Mouse (Mus musculus): ENCODE data around the gene Gm20431.
A peak's percentile ranks its signal among the peaks of the same experiment; 100 is the strongest.
"Not testable (repeated sequence)": the region's sequence is repeated elsewhere in the genome, so short reads cannot be mapped to it uniquely, and the experiment has no call there.

The Gm20431 gene

DNA sequence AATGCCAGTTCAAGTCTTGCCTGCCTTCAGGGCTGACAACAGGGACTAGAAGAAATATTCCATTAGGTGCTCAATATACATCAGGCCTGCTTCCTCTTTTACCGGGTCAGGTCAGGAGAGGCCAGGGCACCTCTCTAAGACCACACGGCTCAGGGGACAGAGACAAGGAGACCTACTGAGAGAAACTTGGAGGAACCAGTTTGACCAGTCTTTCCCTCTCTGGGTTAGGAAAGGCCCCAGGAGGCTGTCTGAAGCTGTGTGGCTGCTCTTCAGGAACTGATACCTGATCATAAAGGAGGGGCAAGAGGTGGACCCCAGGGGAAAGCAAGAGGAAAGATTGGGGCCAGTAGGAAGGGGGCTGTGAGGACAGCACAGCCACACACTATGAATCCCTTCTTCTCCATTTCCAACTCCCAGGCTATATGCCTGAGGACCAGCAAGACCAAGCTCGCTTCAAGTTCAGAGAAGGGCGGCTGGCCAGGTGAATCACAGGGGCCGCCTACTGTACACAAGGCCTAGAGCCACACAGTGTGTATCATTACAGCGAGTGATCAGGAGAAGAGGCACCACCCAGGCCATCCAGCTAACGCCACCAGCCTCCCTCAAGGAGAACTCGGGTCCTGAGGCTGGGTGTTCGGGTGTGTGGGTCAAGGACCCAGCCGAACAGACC lies 2.0 kb downstream of the Gm20431 start:
- DNase-seq, result peak; percentile 32

GRCm38 (mm10) chr2:167658712-167659111 lies 2.6 kb downstream of the Gm20431 start:
- no peak for DNase-seq

- peak; percentile 19 for DNase-seq
Observed at GRCm38 (mm10) chr2:167657973-167658372, 3.3 kb downstream of the Gm20431 start.

DNA sequence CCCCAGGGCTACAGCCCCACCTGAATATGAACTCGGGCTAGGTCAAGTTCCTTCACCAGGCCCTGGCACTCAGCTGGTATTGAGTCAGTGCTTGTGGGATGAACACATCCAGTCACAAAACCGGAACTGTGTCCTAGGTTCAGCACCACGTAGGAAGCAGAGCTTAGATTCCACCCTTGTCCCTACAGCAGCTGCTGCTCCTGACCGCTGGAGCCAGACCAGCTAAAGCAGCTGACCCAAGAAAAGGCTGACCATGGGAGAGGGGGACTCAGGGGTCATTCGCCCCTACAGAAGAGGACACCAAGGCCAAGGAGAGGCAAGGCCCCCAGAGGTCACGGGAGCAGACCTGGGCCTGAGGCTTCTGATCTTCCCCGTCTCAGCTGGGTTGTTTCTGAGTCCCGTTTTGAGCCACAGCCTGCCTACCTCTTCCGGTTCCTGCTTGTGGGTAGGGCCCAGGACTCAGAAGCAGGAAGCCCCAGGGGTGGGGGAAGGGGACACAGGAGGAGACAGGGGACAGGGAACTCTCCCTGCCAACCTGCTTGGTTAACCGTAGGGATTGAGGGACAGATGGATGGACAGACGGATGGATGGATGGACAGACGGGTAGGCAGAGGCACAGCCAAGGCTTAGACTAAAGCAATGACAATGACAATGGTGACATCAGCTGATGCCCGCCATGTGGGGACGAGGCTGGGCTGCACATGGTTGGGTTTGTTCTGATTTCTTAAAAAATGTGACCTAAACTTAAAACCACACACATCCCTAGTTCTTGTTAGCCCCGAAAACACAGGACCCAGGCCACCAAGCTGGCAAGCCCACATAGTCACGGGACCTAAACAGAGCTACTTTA lies 4.4 kb downstream of the Gm20431 start:
- DNase-seq, result no peak

DNA sequence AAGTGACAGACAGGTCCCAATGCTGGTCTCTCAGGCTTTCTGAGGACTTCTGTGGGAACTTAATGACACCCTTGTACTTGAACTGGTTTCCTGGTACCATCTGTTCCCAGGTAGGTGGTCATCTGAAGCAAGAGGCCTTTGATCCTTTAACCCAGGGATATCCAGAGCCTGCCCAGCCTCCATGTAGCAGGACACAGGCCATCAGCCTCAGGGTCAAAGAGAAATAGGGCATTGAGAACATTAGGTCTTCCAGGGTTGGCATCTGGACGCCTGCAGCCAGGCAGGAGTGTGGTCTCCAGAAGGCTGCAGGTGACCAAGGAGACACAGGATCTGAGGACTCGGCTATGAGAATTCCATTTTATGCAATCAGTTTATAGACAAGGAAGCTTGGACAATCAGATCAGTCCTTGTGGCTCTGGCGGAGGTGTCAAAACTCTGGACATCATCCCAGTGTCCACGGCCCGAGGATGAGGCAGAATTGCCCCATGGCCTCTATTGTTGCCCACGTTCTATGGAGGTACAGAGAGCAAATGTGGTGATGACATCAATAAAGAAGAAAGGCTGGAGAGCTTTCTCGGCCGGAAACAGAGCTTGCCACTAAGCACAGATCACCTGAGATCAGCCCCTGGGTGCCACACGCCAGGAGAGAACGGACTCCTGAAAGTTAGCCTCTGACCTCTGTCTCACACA lies 6.2 kb downstream of the Gm20431 start:
- DNase-seq, result no peak

DNA sequence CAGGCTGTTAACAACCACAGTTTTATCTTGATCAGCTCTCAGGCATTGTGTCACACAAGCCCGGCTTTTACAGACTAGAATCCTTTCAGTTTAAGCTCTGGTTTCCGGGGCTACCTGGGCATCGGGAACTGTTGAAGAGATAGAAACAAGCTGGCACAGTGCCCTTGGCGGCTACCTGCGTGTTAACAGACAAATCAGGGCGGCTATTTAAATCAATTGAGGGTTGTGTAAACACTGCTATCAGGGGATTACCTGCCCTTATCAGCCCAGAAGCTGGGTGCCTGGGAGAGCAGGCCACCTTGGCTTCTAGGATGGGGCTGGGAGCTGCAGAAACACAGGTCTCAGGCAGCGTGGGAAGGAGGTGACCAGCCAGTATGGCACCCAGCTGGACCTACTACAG lies 8.6 kb downstream of the Gm20431 start:
- no peak for DNase-seq

DNA sequence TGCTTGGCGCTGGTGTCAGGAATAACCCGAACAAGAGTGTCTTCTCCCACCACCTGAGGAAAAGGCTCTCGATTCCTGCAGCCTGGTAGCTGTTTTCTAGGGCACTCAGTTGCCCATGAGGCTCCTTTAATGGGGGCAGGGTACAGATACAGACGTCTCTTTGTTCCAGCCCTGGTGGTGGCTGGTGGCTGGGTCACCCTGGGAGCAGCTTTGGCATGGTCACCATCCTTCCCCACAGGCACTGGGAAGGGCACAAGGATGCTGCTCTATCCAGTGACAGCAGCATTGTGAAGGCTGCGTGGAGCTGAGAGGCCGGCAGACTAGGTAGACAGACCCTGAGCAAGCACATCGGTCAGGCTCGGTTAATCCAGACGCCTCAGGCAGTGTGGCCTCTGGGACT lies 9.7 kb downstream of the Gm20431 start:
- peak; percentile 51 for DNase-seq

DNA sequence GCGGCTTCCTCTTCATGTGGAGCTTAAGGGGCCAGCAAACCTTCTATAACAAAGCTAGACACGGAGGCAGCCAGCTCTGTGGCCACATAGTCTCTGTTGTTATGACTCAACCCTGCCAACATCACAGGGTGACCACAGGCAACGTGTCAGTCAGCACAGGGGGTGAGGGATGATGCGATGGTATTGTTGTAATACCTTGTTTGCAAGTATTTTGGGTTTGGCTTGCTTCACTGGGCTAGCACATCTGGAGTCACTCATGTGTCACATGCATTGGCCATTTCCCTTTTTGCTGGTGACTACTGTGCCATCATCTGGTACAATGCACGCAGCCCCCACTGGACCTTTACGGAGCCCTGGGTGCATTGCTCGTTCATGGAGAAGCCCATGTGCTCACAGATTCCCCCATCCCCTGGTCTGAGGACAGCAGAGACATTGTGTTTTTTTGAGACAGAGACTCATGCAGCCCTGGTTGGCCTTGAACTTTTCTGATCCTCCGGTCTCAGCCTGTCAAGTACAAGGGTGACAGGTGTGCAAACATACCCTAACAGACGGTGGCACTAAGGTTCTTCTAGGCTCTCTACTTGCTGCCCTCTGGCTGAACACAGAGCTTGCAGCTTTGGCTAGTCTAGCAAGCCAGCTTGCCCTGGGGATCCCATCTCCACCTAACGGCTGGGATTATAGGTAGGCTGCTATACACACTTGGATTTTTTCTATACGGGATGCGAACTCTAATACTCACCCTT lies 11.8 kb downstream of the Gm20431 start:
- no peak for DNase-seq

DNA sequence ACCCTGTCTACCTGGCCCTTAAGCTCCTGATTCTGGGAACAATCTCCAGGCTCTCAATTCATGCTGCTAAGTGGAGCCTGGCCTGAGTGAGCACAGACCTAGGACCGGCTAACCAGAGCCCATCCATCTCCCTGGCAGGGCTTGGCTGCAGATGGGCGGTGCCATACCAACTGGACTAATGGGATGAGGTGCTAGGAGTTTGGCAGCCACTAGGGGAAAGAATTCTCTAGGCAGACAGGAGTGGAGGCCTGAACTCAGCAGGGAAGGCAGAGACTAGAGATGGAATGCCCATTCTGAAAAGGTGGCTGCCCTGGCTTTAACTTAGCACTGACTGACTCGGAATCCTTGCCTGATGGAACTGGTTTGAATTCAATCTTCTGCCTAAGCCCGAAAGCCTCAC lies 14.9 kb downstream of the Gm20431 start:
- no peak for DNase-seq

- not testable (repeated sequence) for DNase-seq
Observed at GRCm38 (mm10) chr2:167643356-167644052, 17.8 kb downstream of the Gm20431 start.

- DNase-seq, result no peak
Observed at GRCm38 (mm10) chr2:167642164-167642563, 19.1 kb downstream of the Gm20431 start.

GRCm38 (mm10) chr2:167641337-167641736 lies 20.0 kb downstream of the Gm20431 start:
- DNase-seq, result no peak

GRCm38 (mm10) chr2:167640279-167640678 lies 21.0 kb downstream of the Gm20431 start:
- no peak for DNase-seq

DNA sequence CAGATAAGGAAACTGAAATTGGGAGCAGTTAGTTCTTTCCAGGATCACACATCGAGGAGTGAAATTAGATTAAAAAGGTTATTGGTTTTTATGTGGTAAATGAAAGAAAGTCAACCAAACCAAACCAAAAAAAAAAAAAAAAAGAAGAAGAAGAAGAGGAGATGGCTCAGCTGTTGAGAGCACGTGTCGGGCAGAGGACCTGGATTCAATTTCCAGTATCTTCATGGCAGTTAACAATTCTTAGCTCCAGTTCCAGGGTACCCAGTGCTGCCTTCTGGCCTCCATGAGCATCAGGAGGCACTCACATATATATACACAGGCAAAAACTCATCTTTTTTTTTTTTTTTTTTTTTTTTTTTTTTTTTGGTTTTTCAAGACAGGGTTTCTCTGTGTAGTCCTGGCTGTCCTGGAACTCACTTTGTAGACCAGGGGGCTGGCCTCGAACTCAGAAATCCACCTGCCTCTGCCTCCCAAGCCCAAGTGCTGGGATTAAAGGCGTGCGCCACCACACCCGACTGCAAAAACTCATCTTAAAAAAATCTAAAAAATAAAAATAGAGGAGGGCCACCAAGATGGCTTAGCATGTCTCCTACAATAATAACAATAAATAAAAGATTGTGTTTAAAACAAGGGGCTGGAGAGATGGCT lies 26.3 kb downstream of the Gm20431 start:
- peak; percentile 54 for DNase-seq

DNA sequence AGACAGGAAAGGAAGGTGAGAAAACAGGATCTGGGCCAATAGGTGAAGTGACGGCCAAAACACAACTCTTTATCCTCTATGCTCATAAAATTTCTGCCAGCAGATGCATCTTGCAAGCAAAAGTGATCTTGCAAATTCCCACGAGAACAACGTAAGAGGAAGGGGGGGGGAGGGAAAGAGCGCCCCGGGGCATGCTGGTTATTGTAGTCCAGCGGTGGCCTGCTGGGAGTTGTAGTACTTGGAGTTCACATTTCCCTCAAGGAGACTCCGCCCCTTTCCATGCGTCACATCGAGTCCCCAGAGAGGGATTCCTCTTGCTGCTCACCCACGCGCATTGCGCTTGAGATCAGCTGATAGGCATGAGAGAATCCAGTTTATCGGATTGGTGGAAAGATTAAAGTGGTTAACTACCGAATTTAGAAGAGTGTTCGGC lies 26.9 kb downstream of the Gm20431 start:
- peak; percentile 98 for DNase-seq

DNA sequence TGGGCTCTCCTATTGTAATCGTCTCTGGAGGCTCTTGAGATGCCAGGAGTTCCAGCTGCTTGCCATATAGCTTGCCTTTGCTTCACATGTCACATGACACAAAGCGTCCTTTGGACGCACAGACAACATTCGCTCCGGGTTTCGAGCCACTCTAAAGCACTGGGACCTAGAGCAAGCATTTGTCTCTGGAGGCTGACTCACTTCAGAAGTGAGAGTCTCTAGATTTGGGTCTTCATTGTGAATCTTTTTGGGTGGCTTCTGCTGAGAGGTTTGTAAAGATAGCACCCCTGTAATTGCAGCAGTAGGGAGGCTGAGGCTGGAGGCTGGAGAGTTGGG lies 27.8 kb downstream of the Gm20431 start:
- peak; percentile 69 for DNase-seq

- DNase-seq, result peak; percentile 60
Observed at GRCm38 (mm10) chr2:167632731-167633536, 28.4 kb downstream of the Gm20431 start.

DNA sequence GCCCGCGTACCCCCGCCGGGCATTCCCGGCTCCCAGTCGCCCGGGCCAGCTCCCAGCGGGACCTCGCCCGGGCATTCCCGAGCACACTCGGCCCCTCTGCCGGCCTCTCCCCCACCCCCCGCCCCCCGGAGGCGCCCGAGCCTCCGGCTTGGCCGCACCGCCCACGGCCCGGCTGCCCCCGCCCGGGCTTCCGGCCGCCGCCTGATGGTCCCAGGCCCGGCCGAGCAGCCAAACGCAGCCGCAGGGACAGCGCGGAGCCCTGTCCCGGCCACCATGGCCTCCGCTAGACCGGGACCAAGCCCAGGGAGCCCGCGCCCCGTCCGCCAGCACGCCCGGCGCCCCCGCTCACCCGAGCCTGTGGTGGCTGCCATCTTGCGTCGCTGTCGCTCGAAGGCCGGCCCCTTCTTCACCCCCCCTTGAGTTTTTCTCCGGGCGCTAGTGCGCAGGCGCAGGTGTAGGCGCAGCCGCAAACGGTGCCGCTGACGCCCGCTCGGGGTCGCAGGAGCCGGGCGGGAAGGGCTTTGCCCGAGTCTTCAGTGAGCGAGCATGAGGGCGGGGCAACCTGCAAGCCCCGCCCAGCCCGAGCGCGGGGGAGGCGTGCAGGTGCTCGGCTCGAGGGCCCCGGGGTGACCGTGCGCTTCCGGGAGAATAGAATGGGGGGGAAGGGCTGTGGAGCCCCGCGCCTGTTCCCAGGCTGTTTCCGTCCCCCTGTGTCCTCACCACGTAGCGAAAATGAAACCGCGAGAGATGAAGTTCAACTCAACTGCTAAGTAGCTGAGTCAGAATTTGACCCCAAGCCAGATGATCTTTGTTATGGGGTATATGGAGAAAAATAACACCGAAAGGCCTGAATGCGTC lies 29.5 kb downstream of the Gm20431 start, which contains the start of gene Ube2v1:
Gene Ube2v1, minus strand, starts transcription at position 505 of the 858 bp plus-strand sequence.
- DNase-seq, result peak; percentile 99

DNA sequence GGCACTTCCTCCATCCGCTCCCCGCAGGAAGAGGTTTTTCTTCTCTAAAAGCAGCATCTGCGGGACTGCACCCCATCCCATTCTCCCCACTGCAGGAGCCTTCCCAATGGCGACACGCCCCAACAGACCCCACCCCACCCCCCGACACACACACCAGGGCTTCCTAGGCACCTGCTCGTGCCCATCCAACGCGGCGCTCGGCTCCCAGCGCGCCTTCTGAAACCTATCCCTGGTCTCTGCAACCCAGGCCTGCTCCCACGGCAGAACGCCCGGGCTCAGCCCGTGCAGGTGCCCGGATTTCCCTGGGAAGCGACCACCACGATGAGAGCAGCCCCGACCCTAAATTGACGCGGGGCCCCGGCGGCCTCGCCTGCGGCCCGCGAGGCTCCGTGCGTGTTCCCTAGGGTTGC lies 30.1 kb downstream of the Gm20431 start:
- DNase-seq, result peak; percentile 73

DNA sequence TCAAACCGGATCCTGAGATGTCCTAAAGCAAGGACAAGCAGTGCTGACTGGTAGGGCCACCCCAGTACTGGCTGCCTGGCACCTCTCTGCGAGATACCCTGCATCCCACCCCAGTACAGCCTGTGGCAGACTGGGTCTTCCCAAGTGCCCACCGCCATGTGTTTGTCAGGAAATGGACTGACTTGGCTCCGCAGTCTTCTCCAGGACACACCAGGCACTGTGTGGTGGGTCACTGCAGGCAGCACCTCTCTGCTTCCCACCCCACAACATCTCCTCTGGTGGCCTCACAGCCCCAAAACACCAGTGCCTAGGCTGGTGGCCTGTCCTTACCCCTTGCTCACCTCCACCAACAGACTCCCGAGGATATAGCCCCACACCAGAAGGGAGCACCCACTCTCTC lies 30.9 kb downstream of the Gm20431 start:
- DNase-seq, result peak; percentile 59
